Mouse (Mus musculus): ENCODE results near the gene Tssk1. TPM values are rescaled to one million over a fixed set of nuclear protein-coding genes. Genes with fewer than 3 reads are reported as not detected.

The Tssk1 gene
- polyA plus RNA-seq, 1 experiment from 2014 or later = 0.04 TPM

GRCm38 (mm10) chr16:17934445-17934910, 40.5 kb downstream of the Tssk1 start:
- peaks cover 15% of the 10 kb centered on the region; the same call in 1 of the 2 replicates for H3K27me3 ChIP-seq (replicated peaks; ENCODE audit: control insufficient read depth, insufficient read depth, low read length)
- no peak overlapping the region for H3K27ac ChIP-seq (ENCODE audit: low read depth, low read length)

GRCm38 (mm10) chr16:17936776-17937175, 42.8 kb downstream of the Tssk1 start:
- no peak overlapping the region for H3K4me2 ChIP-seq (replicated peaks; ENCODE audit: low read depth)
- H3K9ac ChIP-seq (ENCODE audit: low read depth, low read length) = no peak overlapping the region
- no peaks in the 10 kb centered on the region for H3K36me3 ChIP-seq (ENCODE audit: control insufficient read depth, insufficient read depth)
- H3K4me3 ChIP-seq (ENCODE audit: low read depth, low read length) = no peak overlapping the region
- WGBS = 82% methylated on average over 10 of the region's 10 CpGs
- no peak for ATAC-seq
- no peaks in the 10 kb centered on the region for H3K4me1 ChIP-seq (replicated peaks; ENCODE audit: control insufficient read depth, insufficient read depth, low read length)
- H3K9me3 ChIP-seq (ENCODE audit: control insufficient read depth) = no peaks in the 10 kb centered on the region
- H3K27me3 ChIP-seq (replicated peaks; ENCODE audit: control insufficient read depth, insufficient read depth, low read length) = peaks cover 13% of the 10 kb centered on the region; the same call in 1 of the 2 replicates
- no peak overlapping the region for H3K27ac ChIP-seq (ENCODE audit: low read depth, low read length)
- no peak for TF ChIP-seq CTCF (IDR thresholded peaks at IDR 0.05; ENCODE audit: low read depth)

More at GRCm38 (mm10) chr16:17934445-17934910, 40.5 kb downstream of the Tssk1 start:
- Histone ChIP-seq H3K4me2 (replicated peaks; ENCODE audit: low read depth) (no peak overlapping the region), H3K4me3 (ENCODE audit: low read depth, low read length) (no peak overlapping the region), H3K9me3 (ENCODE audit: control insufficient read depth) (no peaks in the 10 kb centered on the region), H3K36me3 (ENCODE audit: control insufficient read depth, insufficient read depth) (no peaks in the 10 kb centered on the region), H3K9ac (ENCODE audit: low read depth, low read length) (no peak overlapping the region), H3K4me1 (replicated peaks; ENCODE audit: control insufficient read depth, insufficient read depth, low read length) (no peaks in the 10 kb centered on the region)
- no peak for TF ChIP-seq CTCF (IDR thresholded peaks at IDR 0.05; ENCODE audit: low read depth)
- no peak for ATAC-seq
- 67% methylated on average over 3 of the region's 3 CpGs for WGBS

DNA sequence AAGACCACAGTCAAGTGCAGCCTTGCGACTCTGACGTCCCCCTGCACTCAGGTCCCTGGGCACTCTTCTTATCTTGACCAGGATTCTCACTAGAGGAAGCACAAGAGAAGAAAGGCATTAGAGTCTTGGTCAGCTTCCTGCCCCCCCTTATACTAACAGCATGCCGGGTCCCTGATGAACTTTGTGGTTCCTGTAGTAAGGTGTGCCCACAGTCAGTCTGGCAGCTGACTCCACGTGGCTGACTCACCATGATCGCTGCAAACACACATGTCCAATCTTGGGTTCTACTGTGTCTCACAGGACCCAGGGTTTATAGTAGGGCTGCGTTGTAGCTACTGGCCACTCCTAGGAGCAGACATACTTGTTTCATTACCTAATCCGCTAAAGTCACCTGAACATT, 44.2 kb downstream of the Tssk1 start:
- peak; percentile 42; the same call in 1 of the 2 replicates for ATAC-seq
- H3K4me1 ChIP-seq (replicated peaks; ENCODE audit: control insufficient read depth, insufficient read depth, low read length) = no peaks in the 10 kb centered on the region

GRCm38 (mm10) chr16:17938821-17939220, 44.8 kb downstream of the Tssk1 start:
- 10% methylated on average over 7 of the region's 7 CpGs for WGBS
- H3K4me3 ChIP-seq (ENCODE audit: low read depth, low read length) = no peak overlapping the region

More for the DNA sequence above, 44.2 kb downstream of the Tssk1 start:
- Histone ChIP-seq H3K36me3 (ENCODE audit: control insufficient read depth, insufficient read depth) (no peaks in the 10 kb centered on the region), H3K9ac (ENCODE audit: low read depth, low read length) (no peak overlapping the region), H3K4me2 (replicated peaks; ENCODE audit: low read depth) (no peak overlapping the region), H3K27ac (ENCODE audit: low read depth, low read length) (no peak overlapping the region), H3K27me3 (replicated peaks; ENCODE audit: control insufficient read depth, insufficient read depth, low read length) (peaks cover 13% of the 10 kb centered on the region; the same call in 1 of the 2 replicates), H3K9me3 (ENCODE audit: control insufficient read depth) (no peaks in the 10 kb centered on the region), H3K4me3 (ENCODE audit: low read depth, low read length) (no peak overlapping the region)
- no peak for TF ChIP-seq CTCF (IDR thresholded peaks at IDR 0.05; ENCODE audit: low read depth)
- WGBS = 54% methylated on average over 7 of the region's 7 CpGs

GRCm38 (mm10) chr16:17939255-17939751, 45.3 kb downstream of the Tssk1 start:
- H3K27me3 ChIP-seq (replicated peaks; ENCODE audit: control insufficient read depth, insufficient read depth, low read length) = peaks cover 13% of the 10 kb centered on the region; the same call in 1 of the 2 replicates
- H3K4me1 ChIP-seq (replicated peaks; ENCODE audit: control insufficient read depth, insufficient read depth, low read length) = no peaks in the 10 kb centered on the region
- H3K4me2 ChIP-seq (replicated peaks; ENCODE audit: low read depth) = peak overlapping the region; percentile 27
- TF ChIP-seq CTCF (IDR thresholded peaks at IDR 0.05; ENCODE audit: low read depth) = no peak
- H3K4me3 ChIP-seq (ENCODE audit: low read depth, low read length) = no peak overlapping the region
- peak; percentile 88 for ATAC-seq
- no peaks in the 10 kb centered on the region for H3K36me3 ChIP-seq (ENCODE audit: control insufficient read depth, insufficient read depth)
- H3K27ac ChIP-seq (ENCODE audit: low read depth, low read length) = peak overlapping the region; percentile 63
- 13% methylated on average over 9 of the region's 9 CpGs for WGBS
- no peak overlapping the region for H3K9ac ChIP-seq (ENCODE audit: low read depth, low read length)
- H3K9me3 ChIP-seq (ENCODE audit: control insufficient read depth) = no peaks in the 10 kb centered on the region

More at GRCm38 (mm10) chr16:17938821-17939220, 44.8 kb downstream of the Tssk1 start:
- Histone ChIP-seq H3K4me1 (replicated peaks; ENCODE audit: control insufficient read depth, insufficient read depth, low read length) (no peaks in the 10 kb centered on the region), H3K9ac (ENCODE audit: low read depth, low read length) (no peak overlapping the region), H3K27me3 (replicated peaks; ENCODE audit: control insufficient read depth, insufficient read depth, low read length) (peaks cover 13% of the 10 kb centered on the region; the same call in 1 of the 2 replicates), H3K4me2 (replicated peaks; ENCODE audit: low read depth) (peak overlapping the region; percentile 27), H3K27ac (ENCODE audit: low read depth, low read length) (peak overlapping the region; percentile 63; the same call in 1 of the 2 replicates), H3K9me3 (ENCODE audit: control insufficient read depth) (no peaks in the 10 kb centered on the region), H3K36me3 (ENCODE audit: control insufficient read depth, insufficient read depth) (no peaks in the 10 kb centered on the region)
- peak; percentile 91 for TF ChIP-seq CTCF (IDR thresholded peaks at IDR 0.05; ENCODE audit: low read depth)
- peak; percentile 94 for ATAC-seq

DNA sequence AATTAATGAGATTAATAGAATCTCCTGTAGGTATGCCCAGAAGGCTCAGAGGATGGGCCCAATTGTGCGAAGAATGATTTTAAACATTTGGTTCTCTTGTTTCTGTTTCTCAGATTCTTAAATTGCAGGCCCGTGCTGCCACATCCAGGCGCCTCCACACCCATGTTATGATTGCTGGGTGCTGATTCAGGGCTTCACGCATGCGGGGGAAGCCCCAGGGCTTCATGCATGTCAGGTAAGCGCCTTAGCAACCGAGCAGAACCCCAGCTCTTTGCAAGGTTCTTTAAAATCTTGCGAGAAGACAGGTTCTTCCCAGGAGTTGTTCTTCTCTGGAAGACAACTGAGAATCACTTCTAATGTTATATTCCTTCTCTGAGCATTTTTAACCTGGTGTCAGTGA, 49.4 kb downstream of the Tssk1 start:
- H3K36me3 ChIP-seq (ENCODE audit: control insufficient read depth, insufficient read depth) = no peaks in the 10 kb centered on the region
- 66% methylated on average over 8 of the region's 8 CpGs for WGBS
- H3K9ac ChIP-seq (ENCODE audit: low read depth, low read length) = no peak overlapping the region
- no peak overlapping the region for H3K27ac ChIP-seq (ENCODE audit: low read depth, low read length)
- H3K4me2 ChIP-seq (replicated peaks; ENCODE audit: low read depth) = no peak overlapping the region
- H3K4me3 ChIP-seq (ENCODE audit: low read depth, low read length) = no peak overlapping the region
- no peak for TF ChIP-seq CTCF (IDR thresholded peaks at IDR 0.05; ENCODE audit: low read depth)
- H3K4me1 ChIP-seq (replicated peaks; ENCODE audit: control insufficient read depth, insufficient read depth, low read length) = no peaks in the 10 kb centered on the region
- no peaks in the 10 kb centered on the region for H3K9me3 ChIP-seq (ENCODE audit: control insufficient read depth)
- no peaks in the 10 kb centered on the region for H3K27me3 ChIP-seq (replicated peaks; ENCODE audit: control insufficient read depth, insufficient read depth, low read length)
- ATAC-seq = no peak
